ENCODE assay signal across 7 mouse cellular contexts in genomic region chr5:32747650-32748375, GRCm38 (mm10). TPM values are rescaled to one million over a fixed set of nuclear protein-coding genes. Genes with fewer than 3 reads are reported as not detected.
DNase-seq lines count a peak whose midpoint lies in the region; ATAC-seq and TF ChIP-seq lines count a peak whose summit lies in the region.

No protein-coding gene starts in this region.

- no peak overlapping the region for H3K4me3 ChIP-seq in G1E (ENCODE audit: low read depth, low read length)
- H3K4me3 ChIP-seq in cerebellum, adult 2 months (replicated peaks; ENCODE audit: insufficient read depth, low read depth, low read length): no peak overlapping the region
- H3K4me3 ChIP-seq in kidney, adult 2 months (ENCODE audit: insufficient read depth, low read depth, low read length): no peak overlapping the region
- no peak overlapping the region for H3K4me3 ChIP-seq in liver, embryonic 14.5 days (ENCODE audit: insufficient read depth in 1 of 2, low read depth in 2 of 2, low read length in 2 of 2)

- H3K9me3 ChIP-seq in G1E (replicated peaks): no peaks in the 10 kb centered on the region
- H3K9me3 ChIP-seq in liver, embryonic 14.5 days (ENCODE audit: control insufficient read depth, low read length): no peaks in the 10 kb centered on the region

- WGBS in cerebellum, adult 2 months: 65% methylated on average over 6 of the region's 6 CpGs
- 61% methylated on average over 6 of the region's 6 CpGs for WGBS in kidney, adult 2 months
- WGBS in liver, embryonic 14.5 days (ENCODE audit: insufficient replicate concordance): 40% methylated on average over 6 of the region's 6 CpGs

- H3K27ac ChIP-seq in cerebellum, adult 2 months (ENCODE audit: insufficient read depth, low read length): no peak overlapping the region
- H3K27ac ChIP-seq in kidney, adult 2 months (ENCODE audit: insufficient read depth, low read depth, low read length): no peak overlapping the region
- no peak overlapping the region for H3K27ac ChIP-seq in liver, embryonic 14.5 days

- H3K36me3 ChIP-seq in G1E (replicated peaks): peaks cover 46% of the 10 kb centered on the region
- no peaks in the 10 kb centered on the region for H3K36me3 ChIP-seq in kidney, adult 2 months (ENCODE audit: control insufficient read depth, insufficient read depth, low read length)
- H3K36me3 ChIP-seq in liver, embryonic 14.5 days (replicated peaks; ENCODE audit: control insufficient read depth, insufficient read depth, low read depth): no peaks in the 10 kb centered on the region

- ATAC-seq in G1E (ENCODE audit: extremely low read depth, insufficient number of reproducible peaks, low FRiP score, poor library complexity, severe bottlenecking): no peak
- ATAC-seq in liver, embryonic 14.5 days (ENCODE audit: insufficient read depth): no peak
- peak; percentile 48 for ATAC-seq in neutrophil, adult 5-6 weeks (ENCODE audit: extremely low read depth, insufficient number of reproducible peaks, low FRiP score, poor library complexity, severe bottlenecking)

- peak; percentile 64 for DNase-seq in CD4-positive, CD25-positive, alpha-beta regulatory T cell, adult 2 months (ENCODE audit: low read depth, low spot score)
- DNase-seq in G1E (ENCODE audit: low spot score): peak; percentile 47
- peak; percentile 57 to 58 for DNase-seq in cerebellum, adult 2 months
- DNase-seq in gastrocnemius, adult 18-20 months (ENCODE audit: low spot score): peak; percentile 65
- peak; percentile 66 for DNase-seq in kidney, adult 2 months
- peak in 1 of 3 experiments; percentile 30 for DNase-seq in liver, embryonic 14.5 days (ENCODE audit: low read depth in 3 of 3, low spot score in 3 of 3)

- no peaks in the 10 kb centered on the region for H3K27me3 ChIP-seq in G1E (ENCODE audit: insufficient read depth, low read length)
- no peaks in the 10 kb centered on the region for H3K27me3 ChIP-seq in cerebellum, adult 2 months (ENCODE audit: control insufficient read depth, insufficient read depth, low read length)
- H3K27me3 ChIP-seq in kidney, adult 2 months (replicated peaks; ENCODE audit: control insufficient read depth, insufficient read depth, low read length): no peaks in the 10 kb centered on the region
- H3K27me3 ChIP-seq in liver, embryonic 14.5 days (ENCODE audit: control insufficient read depth, insufficient read depth, low read length): no peaks in the 10 kb centered on the region

- H3K4me2 ChIP-seq in liver, embryonic 14.5 days (ENCODE audit: low read depth): no peak overlapping the region

- TF ChIP-seq CTCF in G1E (IDR thresholded peaks at IDR 0.05; ENCODE audit: low read depth, low read length): peak; percentile 84
- TF ChIP-seq CTCF in cerebellum, adult 2 months (IDR thresholded peaks at IDR 0.05; ENCODE audit: borderline replicate concordance, insufficient read depth, low read depth, low read length): peak; percentile 89
- TF ChIP-seq CTCF in kidney, adult 2 months (conservative IDR thresholded peaks at IDR 0.05; ENCODE audit: insufficient read depth, insufficient read length, low read depth, low read length): peak; percentile 94
- TF ChIP-seq CTCF in liver, embryonic 14.5 days (IDR thresholded peaks at IDR 0.05; ENCODE audit: low read depth): peak; percentile 83

- no peak for TF ChIP-seq POLR2A in cerebellum, adult 2 months (IDR thresholded peaks at IDR 0.05; ENCODE audit: borderline replicate concordance, insufficient read depth, low read length)
- TF ChIP-seq POLR2A in kidney, adult 2 months (IDR thresholded peaks at IDR 0.05; ENCODE audit: low read depth, low read length): no peak

- peaks cover 42% of the 10 kb centered on the region for H3K4me1 ChIP-seq in G1E (ENCODE audit: insufficient read depth, low read depth, low read length)
- H3K4me1 ChIP-seq in cerebellum, adult 2 months (ENCODE audit: control insufficient read depth, insufficient read depth, low read length): peaks cover 5% of the 10 kb centered on the region
- peaks cover 6% of the 10 kb centered on the region; the same call in 1 of the 2 replicates for H3K4me1 ChIP-seq in kidney, adult 2 months (ENCODE audit: control insufficient read depth, insufficient read depth, low read length)
- peaks cover 0 to 15% of the 10 kb centered on the region in 2 experiments; a peak in 2 of 4 replicates for H3K4me1 ChIP-seq in liver, embryonic 14.5 days (replicated peaks; ENCODE audit: control insufficient read depth in 2 of 2, insufficient read depth in 2 of 2, low read length in 1 of 2)

- H3K9ac ChIP-seq in liver, embryonic 14.5 days (replicated peaks): no peak overlapping the region

- no peak for TF ChIP-seq EP300 in liver, embryonic 14.5 days (IDR thresholded peaks at IDR 0.05; ENCODE audit: low read depth)

RNA-seq across cellular contexts. Expression of gene Pisd, which starts 37.6 kb away (rescaled TPM):
- total RNA-seq in G1E (2014; fragmentation: Nextera tagmentation) (22.3 and 24.2 TPM in 2 replicates), G1E (2017) (20.9 and 26.8 TPM in 2 replicates)
- 12.7 and 19.1 TPM in 2 replicates for polyA plus RNA-seq in G1E (2012)
- polyA plus RNA-seq in cerebellum, adult 2 months (2012; rRNA removed): 60.3 and 62.9 TPM in 2 replicates
- 10 to 100 TPM; 10.8 to 14.1 TPM for total RNA-seq in gastrocnemius, adult 18-20 months (2021)
- 54.8 and 60.4 TPM in 2 replicates for polyA plus RNA-seq in kidney, adult 2 months (2012; rRNA removed)
- polyA plus RNA-seq in liver, embryonic 14.5 days (2012; rRNA removed): 19.0 and 21.7 TPM in 2 replicates
- polyA plus RNA-seq in liver, embryonic 14.5 days (2014; fragmentation: Nextera tagmentation; extraction: Ambion mirVana): 29.0 and 33.8 TPM in 2 replicates
- 42.5 and 44.1 TPM in 2 replicates for total RNA-seq in neutrophil, adult 5-6 weeks (2017)
